Mouse (Mus musculus) mouse trophoblast stem cell (cell line): Measurements from ENCODE around the gene Olfr1313.
"Not testable (repeated sequence)": the region's sequence is repeated elsewhere in the genome, so short reads cannot be mapped to it uniquely, and the experiment has no call there.

Source experiments
- in situ Hi-C, 2 experiments: fragments of 300-500 bp; cut with MseI, MboI; formaldehyde crosslinking; loops; 2 replicates in 1 of 2; 3 replicates in 1 of 2; pipeline ENCODE4 v1.15.1; 2025

Gene Olfr1313

DNA sequence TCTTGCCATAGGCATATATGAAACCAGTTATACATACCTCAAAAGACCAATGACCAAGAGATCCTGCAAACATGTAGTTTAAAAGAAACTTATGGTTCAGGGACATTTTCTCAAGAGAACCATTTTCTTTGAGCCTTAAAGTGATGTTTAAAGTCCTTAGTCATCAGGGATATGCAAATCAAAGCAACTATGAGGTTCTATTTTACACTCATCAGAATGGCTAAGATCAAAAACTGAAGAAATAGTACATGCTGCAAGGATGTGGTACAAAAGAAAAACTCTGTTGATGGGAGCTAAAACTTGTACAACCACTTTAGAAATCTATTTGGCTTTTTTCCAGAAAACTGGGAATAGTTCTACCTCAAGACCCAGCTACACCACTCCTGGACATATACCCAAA, at the start of gene Olfr1313:
Gene Olfr1313 (minus strand): TSS at position 101 of the 400 bp plus-strand sequence.
- in situ Hi-C loops, result no loop called here

DNA sequence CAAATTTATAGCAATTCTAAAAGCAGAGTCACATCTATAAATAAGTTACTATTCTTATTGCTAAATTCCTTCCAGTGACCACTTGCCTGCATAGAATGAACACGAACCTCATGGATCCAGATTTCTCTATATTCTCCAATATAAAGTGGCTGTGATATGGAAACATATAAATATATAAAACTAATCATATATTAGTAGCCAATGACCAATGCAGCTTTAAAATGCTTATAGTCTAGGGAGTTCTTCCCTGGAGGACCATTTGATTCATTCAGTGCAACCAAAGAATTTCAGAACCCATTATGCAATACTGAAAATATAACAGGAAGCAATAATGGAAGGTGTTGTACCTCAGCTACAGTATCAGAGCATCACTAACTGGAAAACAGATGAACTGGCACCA, 37.7 kb upstream of the Olfr1313 start, which contains the start of gene Olfr1315-ps1:
Gene Olfr1315-ps1 (minus strand): TSS at position 101 of the 400 bp plus-strand sequence.
- in situ Hi-C loops, result no loop called here

DNA sequence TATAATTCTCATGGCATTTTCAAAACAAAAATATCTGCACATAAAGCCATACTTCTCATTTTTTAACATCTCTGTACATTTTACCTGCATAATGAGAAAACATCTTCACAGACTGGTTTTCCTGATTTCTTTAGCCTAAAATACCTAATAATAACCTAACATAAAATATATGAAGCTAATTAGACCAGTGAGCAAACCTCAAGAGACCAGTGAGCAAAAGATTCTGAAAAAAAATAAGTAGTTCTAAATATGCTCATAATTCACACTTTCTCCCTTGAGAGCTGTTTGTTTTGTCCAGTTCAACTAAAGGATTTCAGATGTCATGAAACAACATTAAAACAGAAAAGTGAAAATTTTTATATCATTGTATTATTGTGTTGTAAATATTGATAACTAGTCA, 19.0 kb upstream of the Olfr1313 start, which contains the start of gene Olfr1314:
Gene Olfr1314 (minus strand): TSS at position 101 of the 400 bp plus-strand sequence.
- in situ Hi-C loops, result no loop called here

DNA sequence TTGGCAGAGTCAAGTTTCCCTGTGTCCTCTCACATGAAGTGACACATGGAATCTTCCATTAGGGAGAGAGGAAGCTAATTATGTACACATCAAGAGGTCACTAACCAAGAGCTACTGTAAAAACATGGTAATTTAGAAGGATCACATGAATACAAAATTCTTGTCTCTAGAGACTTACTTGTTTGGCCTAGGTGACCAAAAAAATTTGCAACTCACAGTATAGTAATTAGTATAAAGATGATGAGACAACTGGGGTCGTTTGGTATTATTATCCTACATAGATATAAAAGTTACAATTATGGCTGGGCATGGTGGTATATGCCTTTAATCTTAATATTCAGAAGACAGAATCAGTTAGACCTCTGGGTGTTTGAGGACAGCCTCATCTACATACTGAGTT, 27.5 kb downstream of the Olfr1313 start, which contains the start of gene Olfr1312:
Gene Olfr1312 (minus strand): TSS at position 101 of the 400 bp plus-strand sequence.
- in situ Hi-C loops, result no loop called here

DNA sequence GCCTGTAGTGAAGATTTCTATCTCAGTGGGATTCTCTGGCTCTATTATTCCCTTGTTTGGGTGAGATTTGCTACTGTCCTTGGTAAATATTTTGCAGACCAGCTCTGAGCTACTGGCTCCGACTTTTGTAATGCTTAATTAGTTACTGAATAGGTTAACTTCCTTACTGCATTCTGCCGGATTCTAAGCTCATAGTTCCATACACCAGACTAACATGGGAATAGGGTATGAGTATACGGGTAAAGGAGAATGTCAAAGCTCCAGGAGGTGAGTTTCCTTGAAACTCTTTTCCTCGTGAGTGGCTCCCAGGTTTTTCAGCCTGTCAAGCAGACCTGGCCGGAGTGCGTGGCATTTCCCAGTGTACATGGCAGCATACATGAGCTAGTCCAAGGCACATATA, 50.7 kb downstream of the Olfr1313 start:
- in situ Hi-C loops, result not testable (repeated sequence)

DNA sequence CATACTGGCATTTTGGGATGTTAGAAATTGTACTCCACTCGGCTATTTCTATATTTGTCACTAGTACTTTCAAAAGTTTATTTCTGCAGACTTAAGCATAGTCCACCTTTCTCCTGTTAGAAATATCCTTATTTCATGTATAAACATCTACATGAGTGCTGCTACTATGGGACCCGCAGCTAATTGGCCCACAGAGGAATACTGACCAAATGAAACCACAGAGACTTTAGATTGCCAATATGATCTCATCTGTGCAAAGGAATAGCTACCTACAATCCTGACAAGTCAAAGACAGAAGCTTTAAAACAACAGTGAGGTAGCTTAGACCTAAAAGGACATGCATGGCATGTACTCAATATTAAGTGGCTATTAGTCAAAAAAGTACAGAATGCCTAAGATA, 53.3 kb downstream of the Olfr1313 start, which contains the start of gene Olfr1311:
Gene Olfr1311 (minus strand): TSS at position 101 of the 400 bp plus-strand sequence.
- in situ Hi-C loops, result no loop called here
